Mouse (Mus musculus): ENCODE results near the gene Podn.

Podn gene

DNA sequence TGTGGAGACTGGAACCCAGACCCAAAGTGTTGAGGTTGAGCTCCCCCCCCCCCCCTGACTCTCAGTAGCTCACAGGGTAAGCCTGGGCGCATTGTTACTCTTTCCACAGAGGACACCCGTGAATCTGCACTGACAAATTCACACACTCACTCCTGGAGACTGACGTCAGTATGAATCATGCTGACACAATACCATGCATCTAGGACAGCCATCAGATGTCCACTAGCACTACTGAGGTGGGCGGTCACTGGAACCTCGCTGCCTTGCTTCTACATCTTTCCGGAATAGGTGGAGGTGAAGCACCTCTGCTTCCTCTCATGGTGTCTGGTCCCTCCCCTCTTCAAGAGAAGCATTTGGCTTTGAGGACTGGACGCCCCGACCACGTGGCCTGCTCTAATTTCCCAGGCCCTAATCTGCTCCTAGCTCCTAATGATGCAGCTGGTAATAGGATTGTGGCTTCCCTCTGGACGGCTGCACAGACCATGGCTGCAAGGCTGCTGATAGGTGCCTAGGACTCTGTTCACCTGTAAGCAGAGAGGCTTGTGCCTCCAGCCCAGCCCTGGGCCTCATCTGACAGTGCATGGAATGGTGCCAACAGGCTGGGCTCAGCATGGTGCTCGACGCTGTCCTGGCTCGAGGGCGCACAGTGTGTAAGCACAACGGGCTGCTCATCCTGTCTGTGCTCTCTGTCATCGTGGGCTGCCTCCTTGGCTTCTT is 128.1 kb downstream of the Podn start, which contains the start of gene Slc1a7:
Gene Slc1a7 (plus strand): TSS at position 367 of the 717 bp plus-strand sequence.
- in situ Hi-C loops (cut with MboI, MseI) = no loop called here

DNA sequence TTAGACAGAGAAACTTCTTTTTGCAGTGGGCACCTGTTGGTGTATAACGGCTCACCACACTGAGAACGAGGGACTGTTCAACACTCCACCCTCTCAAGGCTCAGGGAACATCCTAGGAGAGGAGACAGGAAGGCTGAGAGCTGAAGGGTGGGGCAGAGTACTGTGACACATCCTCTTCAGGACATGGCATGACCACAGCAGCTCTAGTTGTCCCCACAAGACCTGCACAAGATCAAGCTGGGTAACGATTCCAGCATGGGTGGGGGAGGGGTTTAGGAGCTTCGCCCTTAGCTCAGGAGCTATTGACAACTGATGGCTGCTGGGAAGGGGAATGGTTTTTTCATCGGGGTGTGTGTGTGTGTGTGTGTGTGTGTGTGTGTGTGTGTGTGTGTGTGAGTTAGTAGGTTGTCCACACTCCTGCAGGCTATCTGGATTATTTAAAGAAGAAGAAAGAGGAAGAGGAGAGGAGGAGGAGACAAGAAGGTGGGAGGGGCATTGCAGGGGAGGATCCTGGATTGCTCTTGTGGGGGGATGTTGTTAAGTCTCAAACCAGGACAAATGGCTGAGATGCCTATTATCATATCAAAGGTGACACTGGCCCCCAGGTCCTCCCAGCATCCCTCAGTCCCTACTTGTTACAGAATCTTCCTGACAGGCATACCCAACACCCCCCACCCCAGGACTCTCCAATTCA is 129.7 kb downstream of the Podn start:
- in situ Hi-C loops (cut with MboI, MseI) = no loop called here

Measured in T-helper 1 cell (primary cell).